Mouse (Mus musculus): ENCODE results near the gene Gm5678. TPM values are rescaled to one million over a fixed set of nuclear protein-coding genes. Genes with fewer than 3 reads are reported as not detected.
"Not testable (repeated sequence)": the region's sequence is repeated elsewhere in the genome, so short reads cannot be mapped to it uniquely, and the experiment has no call there.

The Gm5678 gene
- total RNA-seq, 2 experiments from 2014 or later, result 0.69 to 1.5 TPM

GRCm38 (mm10) chr16:93606146-93606545 is 21.8 kb upstream of the Gm5678 start:
- DNase-seq, result no peak
- intact Hi-C loops (cut with DNase I), result no loop called here

- peak; percentile 82 for DNase-seq
- intact Hi-C loops (cut with DNase I), result no loop called here
These were observed 20.2 kb upstream of the Gm5678 start for GRCm38 (mm10) chr16:93607669-93608101.

GRCm38 (mm10) chr16:93608731-93609130 is 19.2 kb upstream of the Gm5678 start:
- DNase-seq, result no peak
- intact Hi-C loops (cut with DNase I), result no loop called here

GRCm38 (mm10) chr16:93609796-93610195 is 18.1 kb upstream of the Gm5678 start:
- DNase-seq, result no peak
- intact Hi-C loops (cut with DNase I), result loop anchor here (2.0 kb wide), 1 partner anchor 159 kb away; no protein-coding TSS in a partner anchor

GRCm38 (mm10) chr16:93610961-93611360 is 16.9 kb upstream of the Gm5678 start:
- intact Hi-C loops (cut with DNase I), result loop anchor here (2.0 kb wide), 1 partner anchor 158 kb away; no protein-coding TSS in a partner anchor
- DNase-seq, result no peak

- peak; percentile 44 to 64 for DNase-seq
- intact Hi-C loops (cut with DNase I), result no loop called here
These were observed 12.6 kb upstream of the Gm5678 start for GRCm38 (mm10) chr16:93615118-93615870.

- DNase-seq; intact Hi-C loops (cut with DNase I): not testable (repeated sequence)
These were observed 4.1 kb upstream of the Gm5678 start for GRCm38 (mm10) chr16:93623759-93624158.

- no peak for DNase-seq
These were observed 3.2 kb upstream of the Gm5678 start for GRCm38 (mm10) chr16:93624671-93625070.

GRCm38 (mm10) chr16:93626745-93627144 is 1.2 kb upstream of the Gm5678 start:
- no peak for DNase-seq
- intact Hi-C loops (cut with DNase I), result no loop called here

More at GRCm38 (mm10) chr16:93624671-93625070, 3.2 kb upstream of the Gm5678 start:
- intact Hi-C loops (cut with DNase I), result no loop called here

- DNase-seq, result no peak
- intact Hi-C loops (cut with DNase I), result no loop called here
These were observed 16.1 kb downstream of the Gm5678 start for GRCm38 (mm10) chr16:93644006-93644405.

GRCm38 (mm10) chr16:93648441-93649183 is 20.7 kb downstream of the Gm5678 start:
- intact Hi-C loops (cut with DNase I), result no loop called here
- no peak for DNase-seq

- intact Hi-C loops (cut with DNase I), result no loop called here
- DNase-seq, result no peak
These were observed 40.1 kb downstream of the Gm5678 start for GRCm38 (mm10) chr16:93667976-93668375.

- no peak for DNase-seq
- intact Hi-C loops (cut with DNase I), result no loop called here
These were observed 41.6 kb downstream of the Gm5678 start for GRCm38 (mm10) chr16:93669521-93669920.

- intact Hi-C loops (cut with DNase I); DNase-seq: not testable (repeated sequence)
These were observed 42.6 kb downstream of the Gm5678 start for GRCm38 (mm10) chr16:93670466-93670865.

GRCm38 (mm10) chr16:93671064-93671463 is 43.2 kb downstream of the Gm5678 start:
- intact Hi-C loops (cut with DNase I), result no loop called here
- no peak for DNase-seq

- DNase-seq, result no peak
- intact Hi-C loops (cut with DNase I), result no loop called here
These were observed 48.5 kb downstream of the Gm5678 start for GRCm38 (mm10) chr16:93676376-93676775.

GRCm38 (mm10) chr16:93678206-93678605 is 50.3 kb downstream of the Gm5678 start:
- intact Hi-C loops (cut with DNase I), result no loop called here
- no peak for DNase-seq

- intact Hi-C loops (cut with DNase I), result no loop called here
- no peak for DNase-seq
These were observed 51.3 kb downstream of the Gm5678 start for GRCm38 (mm10) chr16:93679165-93679564.
